Mouse (Mus musculus) bone marrow, adult 2 months (tissue): ENCODE results near the gene Mrpl24.

Source experiments
- CTCF ChIP-seq: fragments of 200-500 bp; IDR thresholded peaks from 2 replicates; pipeline ENCODE4 v1.5.1; 2011; ENCODE audit warnings: low read length, control low read depth; ENCODE audit not compliant: control insufficient read depth, insufficient read depth
- POLR2A ChIP-seq: fragments of 200-500 bp; IDR thresholded peaks from 2 replicates; pipeline ENCODE4 v1.6.1; 2011; ENCODE audit warnings: low read depth, mild to moderate bottlenecking, control low read depth, low read length, borderline replicate concordance; ENCODE audit not compliant: control insufficient read depth

- TF ChIP-seq CTCF (no peak), POLR2A (no peak)
Measured at GRCm38 (mm10) chr3:87924996-87925395, 5.7 kb downstream of the Mrpl24 start.
